Mouse (Mus musculus): ENCODE measurements around the gene Mmp12.
"Not testable (repeated sequence)": the region's sequence is repeated elsewhere in the genome, so short reads cannot be mapped to it uniquely, and the experiment has no call there.

Gene Mmp12

GRCm38 (mm10) chr9:7344107-7344506, at the start of gene Mmp12:
TSS of gene Mmp12 (plus strand) at chr9:7344381.
- DNase-seq = no peak

DNA sequence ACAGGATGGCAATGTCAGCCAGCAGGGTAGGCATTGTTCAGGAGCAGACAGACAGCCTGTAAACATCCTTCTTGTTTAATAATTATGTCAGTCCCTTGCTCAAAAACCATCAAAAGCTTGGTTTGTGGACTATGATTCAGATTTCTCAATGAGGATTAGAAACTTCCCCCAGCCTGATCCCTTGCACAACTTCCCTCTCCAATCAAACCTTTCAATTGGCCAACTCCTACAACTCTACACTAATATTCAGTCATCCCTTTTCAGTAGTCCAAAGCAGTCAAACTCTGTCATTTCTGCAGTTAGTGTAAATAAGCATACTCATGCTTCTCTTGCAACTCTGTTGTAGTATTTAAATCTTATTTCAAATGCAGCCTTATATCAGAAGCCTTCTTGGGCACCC, 12.3 kb upstream of the Mmp12 start:
- DNase-seq = no peak

- no peak for DNase-seq
These were observed 8.2 kb upstream of the Mmp12 start for GRCm38 (mm10) chr9:7335766-7336680.

GRCm38 (mm10) chr9:7336740-7337483, 7.3 kb upstream of the Mmp12 start:
- no peak for DNase-seq

DNA sequence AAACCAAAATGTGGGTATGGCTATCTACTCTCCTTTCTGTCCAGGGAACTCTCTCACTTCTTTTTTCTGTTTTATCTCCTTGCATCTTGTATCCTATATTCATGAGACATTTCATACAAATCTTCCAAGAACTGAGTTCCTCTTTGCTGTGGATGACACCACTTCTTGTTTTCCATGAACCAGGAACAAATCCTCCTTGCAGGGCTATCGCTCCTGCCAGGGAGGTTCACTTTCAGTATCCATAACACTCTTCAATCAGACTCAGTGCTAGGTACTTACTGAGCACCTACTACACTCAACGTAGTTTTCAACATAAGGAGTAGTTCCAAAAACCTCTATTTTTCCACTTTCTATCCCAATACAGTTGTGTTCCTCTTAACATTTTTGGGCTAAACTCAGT, 1.3 kb downstream of the Mmp12 start:
- no peak for DNase-seq

GRCm38 (mm10) chr9:7354535-7354934, 10.4 kb downstream of the Mmp12 start:
- DNase-seq = no peak

DNA sequence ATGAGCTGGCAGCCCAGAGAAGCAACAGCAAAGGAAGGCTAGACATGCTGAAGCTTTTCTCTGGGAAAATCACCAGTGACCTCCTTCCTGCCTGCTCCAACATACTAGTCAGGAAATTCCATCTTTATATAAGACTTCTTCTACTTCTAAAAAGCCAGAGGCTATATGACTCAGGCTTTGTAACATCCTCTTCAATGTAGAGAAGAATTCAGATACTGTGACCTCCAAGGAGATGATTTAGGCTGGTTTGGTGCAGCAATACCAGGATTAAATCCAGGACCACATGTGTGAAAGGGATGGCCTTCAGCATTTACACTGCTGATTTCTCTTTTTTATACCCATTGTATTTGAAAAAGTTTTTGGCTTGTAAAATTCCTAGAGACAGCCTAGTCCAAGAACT, 43.8 kb downstream of the Mmp12 start, which contains the start of gene Mmp1b:
Gene Mmp1b (minus strand): TSS at position 101 of the 400 bp plus-strand sequence.
- DNase-seq = no peak

GRCm38 (mm10) chr9:7396556-7396955, 52.4 kb downstream of the Mmp12 start:
- not testable (repeated sequence) for DNase-seq

Measured in cerebellum, postnatal 36 days (tissue).